Mouse (Mus musculus) cerebellum, adult 2 months (tissue): ENCODE measurements at regions not wholly inside any gene's neighbourhood (a gene's known extent, or its start where the extent isn't known, plus 50 kb on each side); places are given as distances from the start of the nearest gene placed in this dataset.

ENCODE experiments used
- CTCF ChIP-seq: fragments of 200-500 bp; IDR thresholded peaks from 2 replicates; pipeline ENCODE4 v1.5.1; 2011; ENCODE audit warnings: low read depth, mild to moderate bottlenecking, control low read depth, low read length, moderate library complexity, borderline replicate concordance; ENCODE audit not compliant: insufficient read depth
- POLR2A ChIP-seq: fragments of 200-500 bp; IDR thresholded peaks from 2 replicates; pipeline ENCODE4 v1.6.1; 2011; ENCODE audit warnings: low read length, control low read depth, borderline replicate concordance; ENCODE audit not compliant: insufficient read depth

DNA sequence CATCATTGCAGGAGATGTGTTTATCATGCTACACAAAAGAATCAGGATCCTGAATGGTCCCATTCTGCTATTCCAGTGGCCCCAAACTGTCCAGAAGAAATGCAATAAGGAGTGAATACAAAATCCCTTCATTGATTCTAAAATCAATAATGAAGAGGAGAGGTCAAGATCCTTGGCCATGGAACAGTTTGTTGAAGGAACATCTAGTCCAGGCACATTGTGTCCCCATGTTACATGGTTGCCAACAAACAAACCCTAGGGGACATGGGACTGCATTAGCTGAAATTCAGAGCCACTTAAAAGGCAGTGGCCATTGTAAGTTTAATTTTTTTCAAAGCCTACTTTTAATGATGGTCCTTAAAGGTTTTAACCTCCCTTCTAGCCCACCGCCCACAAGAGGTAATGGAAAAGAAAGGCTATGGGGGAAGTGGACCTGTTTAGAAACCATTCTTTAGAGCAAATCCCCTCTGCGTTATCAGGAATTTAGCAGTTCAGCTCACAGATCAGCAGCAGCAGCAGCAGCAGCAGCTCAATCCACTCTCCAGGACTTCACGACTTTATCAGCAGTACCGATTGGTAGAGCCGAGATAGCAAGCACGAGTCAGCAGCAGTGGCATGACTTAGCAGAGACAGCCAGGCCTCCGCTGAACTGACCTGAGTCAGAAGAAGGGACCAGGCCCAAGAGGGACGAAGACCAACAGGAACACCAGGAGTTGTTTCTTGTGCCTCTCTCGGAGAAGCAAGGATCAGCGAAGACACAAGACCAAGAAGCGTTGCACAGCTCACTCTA is 268.3 kb downstream of the Setd4 start:
- TF ChIP-seq CTCF (no peak), POLR2A (no peak)
